Mouse (Mus musculus) gastrocnemius, adult 8-10 months (tissue): ENCODE results near the gene Mef2c. TPM values are rescaled to one million over a fixed set of nuclear protein-coding genes. Genes with fewer than 3 reads are reported as not detected.

ENCODE experiments used
- DNase-seq, 2 experiments: peaks; one replicate each; pipeline ENCODE4 v3.0.0; 2022; ENCODE audit warnings: low spot score in 2 of 2
- total RNA-seq, 4 experiments: library from RNA; stranded (reverse); gene quantifications; 2 replicates each; pipeline ENCODE4 v1.2.4; 2022

Mef2c gene
- total RNA-seq, 4 experiments from 2014 or later = 425 to 467 (median 426) TPM

DNA sequence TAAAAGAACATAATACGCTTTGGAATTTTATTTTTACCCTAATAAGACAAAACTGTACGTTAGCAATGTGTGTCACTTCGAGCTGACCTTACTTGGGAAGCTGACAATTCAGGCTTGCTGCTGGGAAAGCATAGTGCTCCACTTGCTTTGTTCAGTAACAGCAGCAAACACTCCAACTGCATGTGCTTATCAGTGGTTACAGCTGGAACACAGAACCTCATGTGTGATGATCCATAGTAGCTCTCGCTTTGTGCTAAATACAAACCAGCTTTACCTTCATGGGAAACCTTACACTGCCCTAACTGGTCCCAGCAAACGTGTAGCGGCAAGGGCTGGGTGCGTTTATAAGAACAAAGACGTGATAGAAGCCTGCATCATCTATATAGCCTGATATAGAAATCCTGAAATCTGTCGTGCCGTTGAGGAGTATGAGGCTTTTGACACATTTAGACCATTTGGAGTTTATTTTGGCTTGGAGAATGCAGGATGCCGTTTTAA lies 65.0 kb downstream of the Mef2c start:
- DNase-seq = no peak

DNA sequence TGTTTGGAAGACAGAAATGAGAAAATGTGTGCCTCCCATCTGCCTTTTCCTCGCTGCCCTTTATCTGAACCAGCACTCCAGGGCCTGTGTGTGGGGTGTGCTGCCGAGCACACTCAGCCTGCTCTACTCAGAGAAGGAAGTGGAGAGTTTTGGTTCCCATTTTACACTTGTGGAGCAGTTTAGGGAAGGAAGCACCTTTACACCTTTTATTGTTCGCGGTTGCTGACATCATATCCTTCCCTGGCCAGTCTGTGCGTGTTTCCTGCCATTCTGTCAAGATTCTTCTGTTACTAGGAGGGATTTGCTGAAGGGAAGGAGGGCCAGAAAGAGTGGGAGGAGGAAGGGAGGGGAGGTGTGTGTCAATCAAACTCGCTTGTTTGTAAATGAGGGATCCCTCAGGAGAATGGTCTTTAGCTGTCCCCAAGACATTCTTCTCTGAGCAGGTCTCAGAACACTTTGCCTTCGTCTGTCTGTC lies 68.2 kb downstream of the Mef2c start:
- no peak for DNase-seq

DNA sequence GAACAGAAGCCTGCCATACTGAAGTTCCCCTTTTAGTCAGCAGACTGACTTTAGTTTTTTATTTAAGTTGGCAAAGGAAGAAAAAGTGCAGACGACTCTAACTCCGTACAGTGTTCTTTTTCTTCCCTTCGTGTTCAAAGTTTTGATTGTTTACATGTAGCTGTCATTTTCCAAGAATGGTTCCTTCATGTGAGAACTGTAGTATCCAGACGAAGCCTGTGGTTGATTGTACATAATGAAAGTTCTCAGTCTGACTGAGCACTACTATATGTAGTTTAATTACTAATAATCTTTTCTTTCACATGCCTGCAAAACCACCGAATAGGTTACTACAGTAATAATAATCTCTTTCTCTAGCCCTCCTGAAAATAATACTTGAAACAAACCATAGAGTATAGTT lies 68.6 kb downstream of the Mef2c start:
- DNase-seq = no peak

DNA sequence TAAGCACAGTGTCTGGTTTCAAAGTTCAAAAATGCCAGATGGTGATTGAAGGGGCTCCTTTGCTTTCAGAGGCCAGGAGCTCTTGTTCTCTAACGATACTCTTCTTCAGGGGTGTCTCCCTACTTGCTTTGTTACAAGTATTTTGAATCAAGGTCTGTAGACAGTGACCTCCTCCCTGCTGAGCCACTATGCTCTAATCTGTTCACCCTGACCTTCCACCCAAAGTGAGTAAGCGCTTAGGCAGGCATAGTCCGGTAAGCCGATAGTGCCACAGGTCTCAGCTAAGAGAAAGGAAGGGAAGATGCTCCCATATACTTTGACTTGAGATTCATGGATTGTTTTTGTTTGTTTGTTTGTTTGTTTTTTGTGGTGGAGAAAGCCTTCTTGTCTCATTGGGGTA lies 69.5 kb downstream of the Mef2c start:
- no peak for DNase-seq

DNA sequence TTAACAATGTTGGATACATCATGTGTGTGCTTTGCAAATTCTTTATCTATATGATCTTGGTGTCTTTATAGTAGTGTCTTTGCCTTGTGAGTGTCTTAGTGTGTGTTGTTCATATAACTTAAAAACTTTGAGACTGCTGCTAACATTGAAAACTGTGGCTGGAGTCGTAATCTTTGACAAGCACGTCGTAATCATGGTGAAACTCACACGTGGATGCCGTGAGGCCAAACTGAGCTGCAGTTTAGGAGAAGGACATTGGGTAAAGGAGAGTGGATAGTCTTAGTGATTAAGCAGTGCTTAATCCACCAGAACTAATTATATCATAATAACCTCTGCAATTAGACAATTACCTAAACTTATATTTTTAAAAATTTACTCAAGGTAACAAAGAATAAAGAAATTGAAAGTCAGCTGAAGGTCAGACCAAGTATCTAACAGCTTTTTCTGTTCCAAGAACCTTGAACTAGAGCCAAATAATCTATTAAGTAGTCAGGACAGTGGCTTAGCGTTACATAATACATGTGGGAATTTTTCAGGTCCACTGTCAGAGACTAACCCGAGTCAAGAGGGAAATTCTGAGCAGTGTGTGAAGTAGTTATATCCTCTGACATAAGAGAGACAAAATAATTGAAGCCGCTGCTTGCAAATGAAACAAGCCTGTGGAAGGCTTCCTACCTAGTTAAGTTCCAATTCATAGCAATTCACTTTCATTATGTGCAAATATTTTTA lies 70.2 kb downstream of the Mef2c start:
- no peak for DNase-seq

DNA sequence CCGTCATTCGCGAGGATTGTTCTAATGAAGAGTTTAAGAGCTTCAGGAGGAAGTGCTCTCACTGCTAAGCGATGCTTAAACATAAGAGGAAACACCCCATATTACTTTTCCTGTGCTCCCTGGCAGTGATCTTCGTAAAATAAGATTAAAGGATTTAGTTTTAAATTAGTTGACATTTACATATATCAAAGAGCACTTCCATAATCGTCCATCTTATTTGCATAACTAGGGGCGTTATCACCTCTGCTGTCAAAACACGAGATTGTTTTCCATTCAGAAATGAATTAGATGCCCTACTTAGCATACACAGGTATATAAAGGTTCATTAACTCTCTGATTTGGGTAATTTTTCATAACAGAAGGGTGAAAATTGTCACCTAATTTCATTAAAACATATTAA lies 71.0 kb downstream of the Mef2c start:
- DNase-seq = no peak

DNA sequence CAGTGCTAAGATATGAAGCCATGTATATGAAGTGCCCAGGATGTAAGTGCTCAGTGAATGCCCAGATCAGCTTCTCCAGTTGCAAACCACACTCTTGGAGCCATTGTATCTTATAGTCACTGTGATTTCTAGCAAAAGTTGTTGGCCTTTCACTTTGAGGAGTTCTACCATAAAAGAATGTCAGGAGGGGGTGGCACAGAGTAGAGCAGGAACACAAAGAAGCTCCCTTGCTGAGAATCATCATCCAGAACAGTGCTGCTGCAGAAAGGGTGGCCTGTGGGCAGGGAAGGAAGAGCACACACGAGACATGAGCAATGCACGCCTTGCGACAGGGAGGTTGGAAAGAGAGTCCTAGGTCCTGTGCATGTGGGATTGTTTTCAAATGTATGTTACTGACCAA lies 75.6 kb downstream of the Mef2c start:
- no peak for DNase-seq

DNA sequence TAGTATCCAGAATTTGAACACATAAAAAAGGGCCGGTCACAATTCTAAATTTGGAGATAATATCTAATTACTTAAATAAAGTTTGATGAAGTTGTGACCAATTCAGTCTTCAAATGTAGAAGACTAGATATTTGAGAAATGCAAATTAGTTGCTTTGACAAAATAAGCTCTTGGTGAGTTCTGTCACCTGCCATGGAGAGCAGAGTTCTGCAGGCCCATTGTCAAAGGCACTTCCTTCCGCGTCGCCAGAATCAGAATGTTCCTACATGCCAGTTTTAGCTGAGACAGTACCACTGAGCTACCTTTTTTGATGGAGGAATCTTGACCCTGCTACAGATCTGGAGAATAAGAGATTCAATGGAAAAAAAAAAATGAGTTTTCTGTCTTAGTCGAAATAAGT lies 77.0 kb downstream of the Mef2c start:
- DNase-seq = no peak

DNA sequence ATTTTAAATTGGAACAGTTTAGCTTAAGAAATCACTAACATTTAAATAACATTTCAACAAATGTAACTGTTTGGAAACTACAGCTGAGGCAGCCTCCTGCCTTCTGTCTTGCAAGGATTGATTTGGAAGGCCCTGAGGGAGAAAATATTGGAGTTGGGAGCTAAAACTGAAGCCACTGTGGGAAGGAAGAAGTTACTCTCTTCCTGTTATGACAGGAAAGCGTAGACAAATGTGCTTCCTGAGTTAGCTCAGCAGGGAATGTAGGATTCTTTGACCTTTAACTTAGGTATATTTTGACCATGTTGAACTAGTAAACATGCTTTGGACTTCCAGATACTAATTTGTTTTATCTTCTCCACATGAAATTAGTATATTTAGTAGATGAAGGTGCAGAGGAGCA lies 78.7 kb downstream of the Mef2c start:
- DNase-seq = no peak

DNA sequence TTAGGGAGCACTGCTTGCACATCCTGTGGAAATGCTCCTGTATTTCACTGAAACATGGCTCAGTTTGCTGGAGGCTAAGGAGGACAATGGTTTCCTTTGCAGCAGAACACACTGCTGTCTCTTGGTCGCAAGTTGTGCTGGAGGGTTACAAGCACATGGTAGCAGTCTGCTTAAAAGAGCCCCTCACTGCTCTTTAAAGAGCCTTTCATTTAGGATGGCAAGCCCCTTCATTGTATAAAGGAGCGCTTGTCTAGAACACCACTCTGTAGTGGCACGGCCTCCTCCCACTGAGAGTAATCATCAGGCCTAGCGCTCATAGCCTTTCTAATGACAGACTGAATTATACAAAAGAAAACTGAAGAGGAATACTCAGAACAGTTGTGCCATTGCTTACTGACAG lies 80.0 kb downstream of the Mef2c start:
- no peak for DNase-seq

DNA sequence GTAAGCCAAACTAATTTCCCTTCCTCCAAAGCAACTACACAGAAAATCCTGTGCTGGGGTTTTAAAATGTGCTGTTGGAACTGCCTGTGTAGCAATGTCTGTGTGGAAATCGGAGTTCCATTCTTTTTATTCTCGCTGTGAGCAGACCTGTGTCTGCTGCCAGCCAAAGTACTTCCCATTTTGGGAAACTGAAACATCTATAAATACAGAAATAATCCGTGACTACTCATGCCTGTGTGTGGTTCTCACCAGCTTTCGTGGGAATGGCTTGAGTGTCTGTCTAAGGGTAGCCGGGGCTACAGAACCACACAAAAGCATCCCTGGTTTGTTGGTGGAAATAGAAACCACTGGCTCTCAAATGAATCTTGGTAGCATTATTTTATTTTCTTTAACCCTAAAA lies 81.5 kb downstream of the Mef2c start:
- no peak for DNase-seq

DNA sequence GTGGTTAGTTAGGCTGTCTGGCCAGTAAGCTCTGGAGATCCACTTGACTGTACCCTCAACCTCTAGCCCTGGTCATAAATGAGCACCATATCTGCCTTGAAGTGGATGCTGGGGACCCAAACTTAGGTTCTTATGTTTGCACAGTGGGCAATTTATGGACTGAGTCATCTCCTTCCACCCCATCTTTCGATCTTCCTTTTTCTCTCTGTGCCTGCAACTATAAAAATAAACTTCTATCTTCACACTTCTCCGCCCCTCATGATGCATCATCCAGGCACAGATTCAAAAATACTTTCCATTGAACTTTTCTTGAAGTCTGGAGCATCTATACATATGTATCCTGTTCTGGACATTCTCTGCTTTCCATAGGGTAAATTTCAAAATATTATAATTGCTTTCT lies 84.4 kb downstream of the Mef2c start:
- no peak for DNase-seq

DNA sequence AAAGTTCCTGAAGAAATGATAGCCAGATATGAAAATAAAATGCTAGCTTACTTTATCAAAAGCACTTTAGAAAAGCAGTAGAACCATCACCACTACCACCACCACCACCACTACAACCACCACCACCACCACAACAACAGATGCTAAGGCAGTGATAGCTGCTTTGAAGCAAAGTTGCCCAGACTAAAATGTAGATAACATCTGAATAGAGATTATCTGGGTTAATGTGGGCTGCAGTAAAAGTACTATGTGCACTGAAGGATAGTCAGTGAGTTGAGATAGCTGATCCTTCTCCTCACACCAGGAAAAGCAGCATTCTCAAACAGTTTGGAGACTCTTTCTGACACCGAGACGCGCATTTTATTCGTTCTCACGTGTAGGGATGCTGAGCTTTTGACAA lies 87.1 kb downstream of the Mef2c start:
- DNase-seq = no peak

DNA sequence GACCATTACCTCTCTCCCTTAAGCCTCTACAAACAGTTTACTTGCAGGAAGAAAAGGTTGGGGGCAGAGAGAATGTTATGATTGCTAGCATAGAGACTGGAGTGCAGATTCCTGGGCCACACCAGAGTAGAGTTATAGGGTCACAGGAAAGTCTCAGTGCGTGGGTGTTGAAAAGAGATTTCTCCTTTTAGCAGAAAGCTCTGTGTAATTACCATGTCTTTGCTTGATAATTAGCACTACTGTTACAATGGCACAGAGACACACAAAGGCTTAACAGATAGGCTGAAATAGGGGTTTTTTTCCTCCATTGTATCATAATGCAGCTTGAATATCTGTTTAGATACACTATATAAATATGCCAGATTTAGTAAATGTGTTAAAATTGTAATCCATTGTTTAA lies 91.6 kb downstream of the Mef2c start:
- no peak for DNase-seq

DNA sequence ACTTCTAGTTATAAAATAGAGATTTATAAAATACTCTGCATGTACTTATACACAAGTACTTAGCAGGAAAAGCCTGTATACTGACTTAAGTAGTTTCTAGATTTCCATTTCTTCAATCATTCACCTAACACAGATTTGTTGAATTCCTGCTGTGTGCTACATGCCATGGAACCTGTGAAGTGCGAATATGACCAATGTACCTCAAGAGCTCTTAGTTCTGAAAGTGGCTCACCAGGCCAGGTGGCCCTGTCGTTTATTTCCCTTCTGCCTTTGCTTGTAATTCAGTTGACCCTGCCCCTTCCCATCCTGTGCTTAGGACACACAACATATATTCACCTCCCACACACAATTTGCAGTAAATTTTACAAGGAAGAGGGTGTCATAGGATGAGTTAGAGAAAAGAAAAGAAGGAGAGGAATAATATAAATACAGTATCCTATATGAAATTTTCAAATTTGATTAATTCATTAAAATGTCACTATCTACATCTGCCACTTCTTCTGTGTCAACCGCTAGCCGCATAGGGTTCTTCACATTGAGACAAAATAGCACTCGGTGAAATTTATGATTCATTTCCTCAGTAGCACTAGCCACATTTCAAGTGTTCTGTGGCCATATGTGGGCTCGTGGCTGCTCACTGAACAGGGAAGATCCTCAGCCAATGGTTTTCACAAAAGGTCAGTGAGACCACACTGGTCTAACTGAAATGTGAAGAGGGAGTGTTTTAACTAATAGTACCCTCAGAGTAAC lies 93.3 kb downstream of the Mef2c start:
- no peak for DNase-seq

DNA sequence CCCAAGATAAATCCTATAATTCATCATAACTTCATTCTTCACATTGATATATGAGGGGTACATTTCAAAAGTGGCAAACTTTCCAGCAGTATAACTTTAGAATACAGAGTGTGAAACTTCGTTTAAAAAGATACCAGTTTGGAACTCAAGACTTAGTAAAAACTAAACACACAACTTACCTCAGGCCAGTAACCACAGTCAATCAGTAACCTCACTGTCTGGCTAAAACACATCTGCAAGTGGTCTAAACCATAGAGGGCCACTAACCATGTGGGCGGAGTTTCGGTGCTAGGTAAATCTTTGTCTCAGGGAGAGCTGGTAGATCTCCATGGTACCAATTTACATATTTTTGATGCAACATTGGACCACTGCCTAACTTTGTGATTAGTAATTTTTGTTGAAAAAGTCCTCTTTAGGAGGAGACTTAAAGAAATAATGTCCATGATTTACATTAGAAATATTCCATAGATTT lies 93.9 kb downstream of the Mef2c start:
- DNase-seq = no peak

DNA sequence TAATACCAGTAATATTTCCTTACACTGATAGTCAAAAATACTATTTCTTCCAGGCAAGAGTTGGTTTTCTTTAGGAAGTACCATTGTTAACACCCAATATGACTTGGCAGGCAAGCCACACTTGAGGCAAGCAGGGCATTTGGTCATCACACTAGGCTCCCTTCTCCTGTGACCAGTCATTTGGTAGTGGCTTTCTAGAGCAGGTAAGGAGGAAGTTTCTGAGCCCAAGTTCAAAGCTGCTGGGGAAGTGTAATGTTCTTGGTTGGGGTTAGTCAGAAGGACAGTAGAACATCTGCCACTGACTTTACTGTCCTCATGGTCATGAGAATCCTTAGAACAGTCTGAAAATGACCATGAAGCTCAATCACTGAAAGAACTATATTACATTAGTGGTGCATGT lies 96.5 kb downstream of the Mef2c start:
- DNase-seq = no peak

DNA sequence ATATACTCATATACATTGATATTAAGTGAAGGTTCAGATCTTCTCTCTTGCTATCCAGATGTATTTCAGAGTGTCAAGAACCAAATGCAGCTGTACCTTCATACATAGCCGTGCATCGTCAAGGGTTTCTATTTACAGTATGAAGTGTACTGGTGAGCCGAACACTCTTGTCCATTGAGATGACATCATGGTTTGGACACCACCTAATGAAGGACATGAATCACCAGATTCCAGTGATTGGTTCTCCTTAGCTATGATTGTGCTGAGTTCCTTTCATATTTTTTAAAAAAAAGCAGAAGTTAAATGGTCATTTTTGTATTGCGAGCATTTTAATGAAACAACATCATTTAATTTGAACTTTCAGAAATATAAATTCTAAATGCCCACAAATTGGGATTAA lies 97.9 kb downstream of the Mef2c start:
- no peak for DNase-seq

DNA sequence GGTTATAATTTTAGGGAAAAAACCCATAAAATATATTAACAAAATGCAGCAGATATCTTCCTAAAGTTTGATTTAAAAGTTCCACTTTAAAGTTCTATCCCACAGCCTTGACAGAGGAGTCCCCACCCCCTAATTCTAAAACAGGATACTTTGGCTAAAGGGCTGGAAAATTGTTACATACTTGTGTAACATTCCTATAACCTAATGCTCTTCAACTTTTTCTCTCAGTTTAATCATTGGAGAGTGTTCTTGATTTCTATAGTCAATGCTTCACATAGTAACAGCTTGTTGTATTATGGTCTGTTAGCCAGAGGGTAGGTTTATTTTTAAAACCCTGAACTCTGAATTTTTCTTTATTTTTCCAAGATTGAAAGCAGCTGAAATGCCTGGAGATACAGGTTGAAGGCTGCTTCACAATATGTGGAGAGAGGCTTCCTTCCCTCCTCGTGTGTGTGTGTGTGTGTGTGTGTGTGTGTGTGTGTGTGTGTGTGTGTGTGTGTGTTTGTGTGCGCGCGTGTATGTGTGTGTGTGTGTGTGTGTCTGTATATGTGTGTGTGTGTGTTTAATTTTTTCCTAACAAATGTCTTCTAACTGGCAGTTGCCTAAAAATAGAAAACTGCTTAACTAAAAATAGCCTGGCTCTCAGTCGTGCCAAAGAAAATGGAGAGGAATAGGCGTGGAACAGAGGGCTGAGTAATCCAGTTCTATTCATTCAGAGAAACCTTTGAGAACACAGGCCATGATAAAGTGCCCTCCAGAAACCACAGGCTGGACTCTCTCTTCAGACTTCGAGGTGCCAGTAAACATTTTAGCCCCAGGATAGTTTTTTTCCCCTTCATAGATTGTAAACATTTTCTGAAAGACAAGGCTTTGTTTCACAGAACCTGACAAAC lies 99.8 kb downstream of the Mef2c start:
- no peak for DNase-seq

DNA sequence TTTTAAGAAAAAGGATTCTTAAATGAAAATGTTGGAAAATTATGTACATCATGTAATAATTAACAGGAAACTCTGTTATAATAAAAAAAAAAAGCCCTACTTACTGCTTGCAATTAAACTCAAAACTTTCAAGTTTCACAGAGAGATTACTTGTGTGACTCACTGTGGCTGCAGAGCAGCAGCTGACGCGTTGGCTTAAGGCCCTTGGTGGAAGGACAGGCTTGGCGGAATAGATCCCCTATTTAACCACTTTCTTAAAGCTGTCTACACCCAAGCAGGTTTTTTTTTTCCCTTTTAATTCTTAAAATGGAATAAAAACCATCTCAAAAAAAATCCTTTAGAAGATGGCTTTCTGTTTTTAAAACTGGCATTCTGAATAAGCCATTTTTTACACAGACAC lies 100.5 kb downstream of the Mef2c start:
- no peak for DNase-seq

DNA sequence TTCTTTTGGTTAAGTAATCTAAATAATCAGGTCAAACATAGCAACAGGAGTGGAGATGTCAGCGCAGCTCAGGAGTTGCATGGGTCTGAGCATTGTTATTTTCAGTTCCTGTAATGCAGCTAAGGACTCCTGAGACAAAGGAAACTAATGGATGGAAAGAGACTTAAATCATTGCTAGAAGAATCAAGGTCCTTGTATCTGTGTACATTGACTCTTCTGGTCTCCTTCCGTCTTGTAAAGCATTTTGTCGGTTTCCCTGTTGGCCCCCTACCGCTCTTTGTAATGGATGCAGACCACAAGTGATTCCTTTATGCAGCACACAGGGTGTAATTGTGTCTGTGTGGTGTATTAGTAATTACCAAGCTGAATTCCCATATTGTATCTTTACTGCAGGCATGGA lies 101.0 kb downstream of the Mef2c start:
- DNase-seq = no peak
